Mouse (Mus musculus) midbrain, embryonic 12.5 days (tissue): ENCODE results near the gene Zcchc14. TPM values are rescaled to one million over a fixed set of nuclear protein-coding genes. Genes with fewer than 3 reads are reported as not detected.

Experiments
- ATAC-seq: fragments of 200-750 bp; cut with Nextera tagmentation; 2 replicates; pipeline ENCODE4 v1.8.0; 2017; ENCODE audit warnings: low read depth, moderate TSS enrichment, moderate library complexity; ENCODE audit not compliant: low FRiP score
- H3K27ac ChIP-seq: fragments of 300-500 bp; sonication (generic); replicated peaks from 2 replicates; pipeline ENCODE4 v1.5.1; 2016; ENCODE audit warnings: mild to moderate bottlenecking
- H3K27me3 ChIP-seq: fragments of 300-500 bp; sonication (generic); 2 replicates; pipeline ENCODE4 v1.6.1; 2016; ENCODE audit warnings: mild to moderate bottlenecking
- H3K36me3 ChIP-seq: fragments of 300-500 bp; sonication (generic); 2 replicates; pipeline ENCODE4 v1.6.1; 2016
- H3K4me1 ChIP-seq: fragments of 300-500 bp; sonication (generic); 2 replicates; pipeline ENCODE4 v1.6.1; 2016
- H3K4me2 ChIP-seq: fragments of 300-500 bp; sonication (generic); replicated peaks from 2 replicates; pipeline ENCODE4 v1.6.1; 2016; ENCODE audit warnings: mild to moderate bottlenecking, moderate library complexity
- H3K4me3 ChIP-seq: fragments of 300-500 bp; sonication (generic); 2 replicates; pipeline ENCODE4 v1.5.1; 2016; ENCODE audit warnings: mild to moderate bottlenecking
- H3K9ac ChIP-seq: fragments of 300-500 bp; sonication (generic); replicated peaks from 2 replicates; pipeline ENCODE4 v1.6.1; 2016; ENCODE audit warnings: mild to moderate bottlenecking, moderate library complexity
- H3K9me3 ChIP-seq: fragments of 300-500 bp; sonication (generic); 2 replicates; pipeline ENCODE4 v1.6.1; 2016; ENCODE audit warnings: mild to moderate bottlenecking
- WGBS: fragments of 180-500 bp; shearing (Covaris S2); methylation state at CpG from one replicate; pipeline ENCODE4 v1.1.7; 2016; 5-methylcytosine and 5-hydroxymethylcytosine counted together
- polyA plus RNA-seq: library from polyadenylated mRNA; unstranded; fragments of >200 nt; fragmentation: Nextera tagmentation; extraction: Ambion mirVana; gene quantifications from 2 replicates; pipeline ENCODE4 v1.2.1, GENCODE M21; 2016

Zcchc14 gene
- polyA plus RNA-seq, 1 experiment from 2014 or later, result 27.7 TPM

- Histone ChIP-seq H3K9ac (peak overlapping the region; percentile 88), H3K27ac (no peak overlapping the region), H3K4me3 (peak overlapping the region; percentile 88), H3K4me2 (peak overlapping the region; percentile 73), H3K36me3 (peaks cover 32% of the 10 kb centered on the region), H3K9me3 (no peaks in the 10 kb centered on the region), H3K4me1 (peaks cover 24% of the 10 kb centered on the region), H3K27me3 (no peaks in the 10 kb centered on the region; the same call in 1 of the 2 replicates)
- 0 out of 2 replicates have a peak, but pooled peaks have one; percentile 8 for ATAC-seq
- 18% methylated on average over 20 of the region's 20 CpGs for WGBS
These were observed 61.3 kb downstream of the Zcchc14 start for GRCm38 (mm10) chr8:121591178-121592066.

- Histone ChIP-seq H3K36me3 (peaks cover 23% of the 10 kb centered on the region), H3K9me3 (no peaks in the 10 kb centered on the region), H3K9ac (peak within 1 kb of the TSS; percentile 88), H3K27me3 (no peaks in the 10 kb centered on the region; the same call in 1 of the 2 replicates), H3K27ac (peak within 1 kb of the TSS; percentile 67), H3K4me1 (peaks cover 24% of the 10 kb centered on the region), H3K4me2 (peak within 1 kb of the TSS; percentile 73), H3K4me3 (peak within 1 kb of the TSS; percentile 88)
- ATAC-seq, result peak; percentile 85
- under 1% methylated on average over 94 of the region's 94 CpGs for WGBS
These were observed 62.2 kb downstream of the Zcchc14 start, which contains the start of gene Map1lc3b for GRCm38 (mm10) chr8:121590203-121591177. Gene Map1lc3b, plus strand, starts transcription at chr8:121590361.

GRCm38 (mm10) chr8:121589205-121589726 is 63.4 kb downstream of the Zcchc14 start:
- Histone ChIP-seq H3K27me3 (no peaks in the 10 kb centered on the region; the same call in 1 of the 2 replicates), H3K36me3 (peaks cover 11% of the 10 kb centered on the region), H3K4me1 (peaks cover 24% of the 10 kb centered on the region), H3K9ac (no peak overlapping the region), H3K27ac (no peak overlapping the region; the same call in 1 of the 2 replicates), H3K9me3 (no peaks in the 10 kb centered on the region), H3K4me2 (no peak overlapping the region), H3K4me3 (no peak overlapping the region)
- ATAC-seq, result no peak
- WGBS, result 39% methylated on average over 2 of the region's 2 CpGs

GRCm38 (mm10) chr8:121588750-121589149 is 64.0 kb downstream of the Zcchc14 start:
- no peak overlapping the region for H3K4me3 ChIP-seq
- H3K27me3 ChIP-seq, result peaks cover 4% of the 10 kb centered on the region; the same call in 1 of the 2 replicates
- no peak overlapping the region for H3K4me2 ChIP-seq
- H3K9ac ChIP-seq, result no peak overlapping the region
- peaks cover 24% of the 10 kb centered on the region for H3K4me1 ChIP-seq
- WGBS, result 88% methylated on average over 4 of the region's 4 CpGs
- peaks cover 7% of the 10 kb centered on the region for H3K36me3 ChIP-seq
- no peaks in the 10 kb centered on the region for H3K9me3 ChIP-seq
- ATAC-seq, result no peak
- H3K27ac ChIP-seq, result no peak overlapping the region

- H3K4me2 ChIP-seq, result peak overlapping the region; percentile 56
- peaks cover 6% of the 10 kb centered on the region; the same call in 1 of the 2 replicates for H3K27me3 ChIP-seq
- H3K27ac ChIP-seq, result no peak overlapping the region
- peak overlapping the region; percentile 43; the same call in 1 of the 2 replicates for H3K9ac ChIP-seq
- H3K36me3 ChIP-seq, result no peaks in the 10 kb centered on the region
- no peaks in the 10 kb centered on the region for H3K9me3 ChIP-seq
- peak overlapping the region; percentile 47 for H3K4me3 ChIP-seq
- ATAC-seq, result peak; percentile 95
- under 1% methylated on average over 47 of the region's 47 CpGs for WGBS
- H3K4me1 ChIP-seq, result peaks cover 4% of the 10 kb centered on the region
These were observed 67.4 kb downstream of the Zcchc14 start for GRCm38 (mm10) chr8:121585159-121585825.

GRCm38 (mm10) chr8:121584730-121585129 is 68.0 kb downstream of the Zcchc14 start:
- H3K27ac ChIP-seq, result no peak overlapping the region
- H3K4me2 ChIP-seq, result peak overlapping the region; percentile 56
- peak overlapping the region; percentile 47 for H3K4me3 ChIP-seq
- H3K4me1 ChIP-seq, result peaks cover 2% of the 10 kb centered on the region
- no peak overlapping the region for H3K9ac ChIP-seq
- no peaks in the 10 kb centered on the region for H3K9me3 ChIP-seq
- H3K27me3 ChIP-seq, result peaks cover 6% of the 10 kb centered on the region; the same call in 1 of the 2 replicates
- 50% methylated on average over 13 of the region's 13 CpGs for WGBS
- ATAC-seq, result no peak
- no peaks in the 10 kb centered on the region for H3K36me3 ChIP-seq

- no peak overlapping the region for H3K9ac ChIP-seq
- H3K4me1 ChIP-seq, result no peaks in the 10 kb centered on the region
- no peak overlapping the region for H3K27ac ChIP-seq
- no peak for ATAC-seq
- 64% methylated on average over 8 of the region's 8 CpGs for WGBS
- no peak overlapping the region for H3K4me3 ChIP-seq
- no peak overlapping the region for H3K4me2 ChIP-seq
- no peaks in the 10 kb centered on the region for H3K36me3 ChIP-seq
- H3K27me3 ChIP-seq, result peaks cover 6% of the 10 kb centered on the region; the same call in 1 of the 2 replicates
- H3K9me3 ChIP-seq, result no peaks in the 10 kb centered on the region
These were observed 69.0 kb downstream of the Zcchc14 start for GRCm38 (mm10) chr8:121583653-121584052.

GRCm38 (mm10) chr8:121580465-121580864 is 72.2 kb downstream of the Zcchc14 start:
- Histone ChIP-seq H3K4me1 (peaks cover 19% of the 10 kb centered on the region), H3K27me3 (0 out of 2 replicates have a peak, but pooled peaks cover 6% of the 10 kb centered on the region), H3K4me3 (no peak overlapping the region), H3K9ac (no peak overlapping the region), H3K4me2 (no peak overlapping the region), H3K9me3 (no peaks in the 10 kb centered on the region), H3K36me3 (no peaks in the 10 kb centered on the region), H3K27ac (peak overlapping the region; percentile 25; the same call in 1 of the 2 replicates)
- 36% methylated on average over 9 of the region's 9 CpGs for WGBS
- no peak for ATAC-seq

- H3K4me1 ChIP-seq, result peaks cover 19% of the 10 kb centered on the region
- 2% methylated on average over 58 of the region's 63 CpGs for WGBS
- peak within 1 kb of the TSS; percentile 83 for H3K4me2 ChIP-seq
- peak within 1 kb of the TSS; percentile 78 for H3K4me3 ChIP-seq
- peak within 1 kb of the TSS; percentile 71 for H3K27ac ChIP-seq
- H3K36me3 ChIP-seq, result no peaks in the 10 kb centered on the region
- ATAC-seq, result peak; percentile 92
- H3K9ac ChIP-seq, result peak within 1 kb of the TSS; percentile 87
- H3K9me3 ChIP-seq, result no peaks in the 10 kb centered on the region
- 0 out of 2 replicates have a peak, but pooled peaks cover 4% of the 10 kb centered on the region for H3K27me3 ChIP-seq
These were observed 73.8 kb downstream of the Zcchc14 start, which contains the start of gene Fbxo31 for GRCm38 (mm10) chr8:121578676-121579451. Gene Fbxo31, minus strand, starts transcription at chr8:121578806.
